Mouse (Mus musculus) heart, postnatal 25 days (tissue): ENCODE data around the gene Spg7. TPM values are rescaled to one million over a fixed set of nuclear protein-coding genes. Genes with fewer than 3 reads are reported as not detected.
A peak's percentile ranks its signal among the peaks of the same experiment; 100 is the strongest.
"Not testable (repeated sequence)": the region's sequence is repeated elsewhere in the genome, so short reads cannot be mapped to it uniquely, and the experiment has no call there.

Experiments used
- DNase-seq: peaks from one replicate; pipeline ENCODE4 v3.0.0; 2022; ENCODE audit warnings: low spot score
- intact Hi-C: fragments of 180-260 bp; cut with DNase I; formaldehyde crosslinking; loops from one replicate; pipeline ENCODE4 v1.15.1; 2025
- total RNA-seq, 2 experiments: library from RNA; stranded (reverse); gene quantifications; 2 replicates each; pipeline ENCODE4 v1.2.3; 2021

Gene Spg7
- total RNA-seq, 2 experiments from 2014 or later: 77.4 to 78.7 TPM

DNA sequence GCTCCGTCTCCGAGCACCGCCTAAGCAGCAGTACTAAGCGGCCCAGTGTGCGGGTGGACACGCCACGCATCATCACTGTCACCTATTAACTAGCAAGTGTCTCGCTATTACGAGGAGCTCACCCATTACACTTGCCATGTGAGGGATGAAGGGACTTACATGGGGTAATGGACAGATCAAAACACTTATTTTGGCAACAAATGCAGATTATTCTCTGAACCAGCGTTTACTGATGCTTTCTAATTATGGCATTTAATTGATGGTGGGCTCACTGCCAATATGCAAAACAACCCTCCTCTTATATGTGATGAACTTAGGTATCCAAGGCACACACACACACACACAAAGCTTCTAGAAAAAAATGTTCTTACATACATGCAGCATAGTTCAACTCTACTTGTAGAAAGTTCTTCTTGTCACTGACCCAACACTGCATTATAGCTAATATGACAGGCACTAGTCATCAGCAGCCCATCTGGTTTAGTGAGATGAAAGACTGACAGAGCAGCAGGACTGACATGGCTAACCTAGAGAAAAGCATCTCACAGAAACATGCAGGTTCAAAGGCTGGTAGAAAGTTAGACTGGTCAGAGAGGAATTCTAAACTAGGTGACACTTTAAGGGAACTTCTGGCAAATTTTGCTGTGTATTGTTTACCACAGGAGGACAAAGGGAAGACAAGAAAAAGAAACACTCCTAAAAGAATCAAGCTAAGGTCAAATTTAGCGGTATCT lies 23.2 kb upstream of the Spg7 start:
- intact Hi-C loops: loop anchor here (5.0 kb wide), 1 partner anchor 112 kb away; no protein-coding TSS in a partner anchor
- DNase-seq: no peak

DNA sequence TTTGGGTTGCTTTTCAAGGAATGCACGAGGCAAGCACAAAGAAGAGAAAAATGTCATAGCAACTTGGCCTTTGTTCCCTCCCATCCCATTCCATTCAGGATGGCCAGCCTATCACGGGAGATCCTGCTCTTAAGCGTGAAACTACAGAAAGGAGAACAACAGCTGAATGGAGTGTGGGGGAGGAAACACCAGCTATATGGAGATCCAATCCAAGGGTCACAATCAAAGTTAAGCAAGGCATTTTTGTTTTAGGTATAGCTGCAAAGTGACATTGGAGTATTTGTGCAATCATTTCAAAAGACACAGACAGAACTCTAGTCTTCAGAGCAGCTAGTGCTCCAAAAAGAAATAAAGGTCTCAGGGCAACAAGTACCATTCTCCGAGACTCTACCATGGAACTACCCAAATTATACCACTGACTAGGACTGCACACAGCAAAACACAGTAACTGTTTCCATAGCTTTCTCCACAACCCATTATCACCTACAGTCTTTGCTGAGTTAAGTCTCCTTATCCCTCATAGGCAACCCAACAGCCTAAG lies 22.6 kb upstream of the Spg7 start:
- DNase-seq: no peak
- intact Hi-C loops: loop anchor here (5.0 kb wide), 1 partner anchor 113 kb away; no protein-coding TSS in a partner anchor

DNA sequence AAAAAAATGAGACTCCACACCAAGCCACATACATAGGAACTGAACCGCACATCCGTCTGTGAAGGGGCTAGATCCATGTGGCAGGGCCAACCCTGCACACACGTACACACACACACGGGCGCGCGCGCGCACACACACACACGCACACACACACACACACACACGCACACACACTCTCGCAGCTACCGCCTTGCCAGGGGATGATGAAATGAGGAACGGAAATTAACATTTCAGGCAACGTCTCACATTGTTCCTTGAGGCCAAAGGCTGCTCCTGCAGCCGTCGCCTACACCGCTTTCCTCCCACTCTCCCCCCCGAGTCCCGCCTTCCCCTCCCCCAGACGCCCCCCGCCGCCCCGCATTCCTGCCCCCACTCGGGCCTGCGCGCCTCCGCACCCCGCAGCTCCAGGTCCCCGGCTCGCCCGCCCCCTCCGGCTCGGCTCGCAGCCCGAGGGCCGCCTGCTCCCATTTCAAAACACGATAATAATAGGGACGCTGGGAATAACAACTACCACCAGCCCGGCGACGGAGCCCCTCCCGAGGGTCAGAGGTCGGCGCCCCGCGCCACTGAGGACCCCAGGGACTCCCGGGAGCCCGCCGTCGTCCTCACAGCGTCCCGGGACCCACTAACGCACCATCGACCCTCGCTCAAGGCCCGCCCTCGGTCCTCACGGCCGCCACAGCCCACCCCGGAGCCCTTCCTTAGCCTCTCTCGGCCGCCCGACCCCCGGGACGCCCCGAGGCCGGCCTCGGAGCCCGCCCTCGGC lies 21.6 kb upstream of the Spg7 start:
- peak; percentile 36 for DNase-seq
- intact Hi-C loops: loop anchor here (5.0 kb wide), 1 partner anchor 114 kb away; no protein-coding TSS in a partner anchor

DNA sequence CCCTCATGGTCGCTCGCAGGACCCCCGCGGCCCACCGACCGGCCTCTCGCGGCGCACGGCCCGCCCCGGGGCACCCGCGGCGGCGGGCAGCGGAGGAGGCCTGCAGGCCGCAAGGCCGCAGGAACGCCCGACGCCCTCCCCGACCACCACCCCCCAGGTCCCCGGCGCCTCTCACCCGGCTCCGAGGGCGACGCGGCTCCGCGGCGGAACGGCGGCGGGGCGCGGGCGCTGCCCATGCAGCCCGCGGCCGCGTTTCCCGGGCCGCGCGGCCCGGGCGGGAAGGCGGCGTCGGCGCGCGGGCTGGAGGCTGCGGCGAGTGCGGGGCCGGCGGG lies 21.0 kb upstream of the Spg7 start:
- intact Hi-C loops: loop anchor here (1.0 to 5.0 kb wide), 3 partner anchors 23 to 135 kb away; no protein-coding TSS in a partner anchor
- no peak for DNase-seq

DNA sequence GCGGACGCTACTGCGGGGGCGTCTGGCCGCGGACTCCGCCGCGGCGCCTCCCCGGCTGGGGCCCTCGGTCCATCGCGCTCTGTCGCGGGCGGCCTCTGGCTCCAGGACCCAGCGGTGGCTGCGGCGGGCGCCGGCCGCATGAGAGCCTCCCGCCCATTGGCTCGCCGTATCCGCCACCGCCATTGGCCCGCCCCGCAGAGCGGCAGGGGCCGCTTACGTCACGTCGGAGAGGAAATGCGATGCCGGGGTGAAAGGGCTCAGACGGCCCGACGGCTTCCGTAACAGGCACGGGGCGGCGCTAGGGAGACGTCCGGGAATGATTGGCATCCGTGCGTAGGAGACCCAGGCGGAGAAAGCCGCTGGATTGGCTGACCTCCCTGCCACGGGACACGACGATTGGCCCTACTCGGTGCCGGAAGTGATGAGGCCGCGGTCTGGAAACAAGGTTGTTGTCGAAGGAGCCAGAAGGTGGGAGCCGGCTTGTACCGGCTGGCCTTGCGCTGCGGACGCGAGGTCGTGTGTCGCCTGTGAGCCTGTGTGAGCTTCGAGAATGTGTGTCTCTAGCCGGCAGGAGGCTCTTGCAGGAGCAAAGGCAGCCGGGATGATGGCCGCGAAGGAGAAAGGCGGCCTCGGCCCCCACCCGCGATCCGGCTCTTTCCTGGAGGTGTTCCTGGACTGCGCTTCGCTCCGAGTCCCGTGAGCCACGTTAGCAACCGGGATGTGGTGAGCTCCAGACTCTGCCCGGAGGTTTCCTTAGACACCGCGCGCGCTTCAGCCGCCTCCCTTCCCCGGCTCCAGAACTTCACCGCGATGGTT lies 20.4 kb upstream of the Spg7 start, which contains the start of gene Ankrd11:
TSS of gene Ankrd11 (minus strand) at position 120 of the 816 bp plus-strand sequence.
- intact Hi-C loops: loop anchor here (1.0 to 5.0 kb wide), 3 partner anchors 22 to 136 kb away; no protein-coding TSS in a partner anchor
- peak; percentile 100 for DNase-seq

DNA sequence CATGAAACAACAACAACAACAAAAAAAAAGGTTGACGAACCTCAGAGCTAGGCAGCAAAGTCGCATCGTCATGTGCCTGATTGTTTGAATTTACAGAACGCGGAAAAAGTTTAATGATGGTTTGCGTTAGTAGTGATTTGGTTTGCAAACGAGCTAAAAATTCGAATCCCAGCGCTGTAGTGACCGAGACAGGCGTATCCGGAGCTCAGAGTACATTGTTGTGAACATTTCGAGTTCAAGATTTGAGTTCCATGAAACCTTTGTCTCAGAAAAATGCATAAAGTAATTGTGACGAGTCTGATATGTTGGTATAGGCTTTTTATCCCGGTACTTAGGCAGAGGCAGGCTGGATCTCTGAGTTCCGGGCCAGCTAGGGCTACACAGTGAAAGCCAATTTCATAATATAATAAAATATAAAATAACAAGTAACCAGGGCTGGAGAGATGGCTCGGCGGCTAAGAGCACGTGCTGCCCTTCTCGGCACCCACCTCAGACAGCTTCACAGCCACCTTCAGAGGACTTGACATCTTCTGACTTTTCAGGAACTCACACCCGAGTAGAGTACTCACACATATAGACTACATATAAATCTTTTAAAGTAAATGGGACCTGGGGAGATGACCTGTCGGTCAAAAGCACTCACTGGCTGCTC lies 19.6 kb upstream of the Spg7 start:
- intact Hi-C loops: loop anchor here (1.0 to 5.0 kb wide), 3 partner anchors 22 to 137 kb away; no protein-coding TSS in a partner anchor
- DNase-seq: no peak

DNA sequence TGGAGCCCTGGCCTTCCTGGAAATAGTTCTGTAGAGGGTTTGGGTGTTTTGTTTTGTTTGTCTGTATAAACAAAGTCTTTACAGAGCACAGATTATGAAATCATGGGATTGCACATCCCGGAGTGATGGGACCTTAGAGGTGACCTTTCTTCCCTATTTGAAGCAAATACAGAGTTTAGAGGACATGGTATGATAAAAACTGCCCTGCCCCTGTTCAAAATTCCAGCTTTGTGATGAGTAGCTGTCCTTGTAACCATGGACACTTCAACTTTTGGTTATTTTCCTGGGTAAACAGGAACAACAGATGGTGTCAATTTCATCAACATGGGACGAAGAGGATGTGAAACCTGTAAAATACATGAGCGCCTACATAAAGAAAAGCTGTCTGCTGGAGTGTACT lies 18.8 kb upstream of the Spg7 start:
- no peak for DNase-seq
- intact Hi-C loops: loop anchor here (2.0 to 5.0 kb wide), 2 partner anchors 21 to 117 kb away; no protein-coding TSS in a partner anchor

DNA sequence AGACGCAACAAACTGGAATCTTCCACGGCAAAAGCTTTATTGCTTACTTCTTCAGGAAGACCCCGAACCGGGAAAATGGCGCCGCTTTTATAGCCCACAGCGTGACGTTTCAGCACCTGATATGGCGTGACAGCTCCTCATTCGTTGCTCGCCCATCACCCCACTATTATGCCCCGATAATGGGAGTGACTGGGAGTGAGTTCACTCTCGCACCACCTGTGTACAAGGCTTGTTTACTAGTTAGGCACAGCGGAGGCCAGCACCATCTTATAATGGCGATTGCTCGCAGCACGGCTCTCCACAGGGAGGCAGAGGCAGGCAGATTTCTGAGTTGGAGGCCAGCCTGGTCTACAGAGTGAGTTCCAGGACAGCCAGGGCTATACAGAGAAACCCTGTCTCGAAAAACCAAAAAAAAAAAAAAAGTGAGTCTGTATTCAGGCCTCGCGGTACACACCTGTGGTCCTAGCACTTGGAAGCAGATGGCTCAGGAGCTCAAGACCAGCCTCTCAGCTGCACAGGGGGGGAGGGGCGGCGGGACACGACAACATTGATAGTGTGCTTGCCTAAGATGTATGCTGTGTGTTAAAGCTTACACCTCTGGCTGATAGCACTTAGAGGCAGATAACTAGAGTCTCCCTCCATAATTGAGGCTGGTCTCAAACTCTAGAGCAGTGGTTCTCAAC lies 17.9 kb upstream of the Spg7 start:
- DNase-seq: not testable (repeated sequence)
- intact Hi-C loops: loop anchor here (5.0 kb wide), 1 partner anchor 118 kb away; no protein-coding TSS in a partner anchor

DNA sequence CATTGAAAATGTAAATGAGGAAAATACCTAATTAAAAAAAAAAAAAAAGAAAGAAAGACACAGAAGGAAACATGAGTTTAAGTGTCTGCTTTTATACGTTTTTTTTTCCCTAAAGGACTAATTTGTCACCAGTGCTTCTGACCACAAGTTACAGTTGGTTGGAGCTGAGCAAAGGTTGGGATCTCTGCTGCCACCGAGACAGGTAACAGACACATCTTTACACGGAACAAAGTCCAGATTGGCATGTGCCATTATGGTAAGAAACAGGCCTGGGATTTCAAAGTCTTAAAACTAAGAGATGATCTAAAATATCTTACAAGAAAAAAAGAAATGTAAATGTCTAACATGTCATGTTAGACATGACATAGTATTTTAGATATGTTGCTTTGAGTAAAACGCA lies 16.0 kb upstream of the Spg7 start:
- intact Hi-C loops: no loop called here
- DNase-seq: no peak

DNA sequence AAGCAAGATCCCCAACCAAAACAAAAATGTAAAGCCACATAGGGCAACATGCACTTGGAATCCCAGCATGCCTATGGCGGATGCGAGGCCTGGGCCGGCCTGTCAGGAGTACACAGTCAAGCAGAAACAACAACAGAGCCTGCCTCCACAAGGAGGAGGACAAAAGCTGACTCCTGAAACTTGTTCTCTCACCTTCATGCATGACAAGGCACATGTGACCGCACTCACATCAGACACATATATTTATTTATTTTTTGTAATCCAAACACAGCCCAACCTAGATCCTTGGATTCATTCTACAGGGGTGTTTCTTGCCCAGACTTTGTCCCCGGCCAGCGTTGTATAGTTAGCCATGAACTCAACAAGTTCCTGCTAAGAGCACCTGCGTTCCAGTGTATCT lies 14.9 kb upstream of the Spg7 start:
- intact Hi-C loops: no loop called here
- DNase-seq: no peak

DNA sequence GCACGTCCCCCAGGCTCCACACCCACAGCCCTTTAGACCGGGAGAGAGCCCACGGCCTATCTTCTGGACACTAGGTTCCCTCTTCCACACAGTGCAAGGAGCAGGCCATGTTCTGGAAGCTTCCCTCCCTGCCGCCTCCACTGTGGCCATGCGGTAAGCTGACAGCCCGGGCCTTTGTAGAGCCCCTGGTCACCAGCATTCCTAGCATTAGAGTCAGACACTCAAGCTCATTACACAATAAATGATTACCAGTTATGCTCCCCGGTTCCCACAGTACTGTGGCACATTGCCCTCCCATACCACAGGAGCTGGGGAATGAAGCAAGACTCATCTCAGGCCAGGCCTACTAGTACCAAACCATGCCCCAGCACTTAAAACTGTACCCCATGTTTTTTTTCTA lies 14.3 kb upstream of the Spg7 start:
- DNase-seq: no peak

DNA sequence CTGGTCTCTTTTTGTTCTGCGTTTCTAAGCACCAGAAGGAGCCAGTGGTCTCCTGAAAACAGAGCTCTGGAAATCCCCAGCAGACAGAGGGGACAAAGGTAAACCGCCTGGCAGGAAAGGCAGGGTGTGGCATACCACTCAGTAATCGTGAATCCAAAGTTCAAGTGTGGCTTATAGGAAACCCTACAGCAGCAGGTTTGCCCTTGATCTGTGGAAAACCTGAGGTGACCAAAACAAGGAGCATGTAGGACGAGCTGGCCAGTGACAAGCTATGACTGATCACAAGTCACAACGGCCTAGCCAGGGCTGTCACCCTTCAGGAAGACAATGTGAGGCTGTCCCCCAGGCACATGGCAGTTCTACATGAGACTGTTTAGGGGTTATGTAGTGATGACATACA lies 11.3 kb upstream of the Spg7 start:
- intact Hi-C loops: no loop called here
- DNase-seq: no peak

More for the DNA sequence above, 14.3 kb upstream of the Spg7 start:
- intact Hi-C loops: no loop called here

DNA sequence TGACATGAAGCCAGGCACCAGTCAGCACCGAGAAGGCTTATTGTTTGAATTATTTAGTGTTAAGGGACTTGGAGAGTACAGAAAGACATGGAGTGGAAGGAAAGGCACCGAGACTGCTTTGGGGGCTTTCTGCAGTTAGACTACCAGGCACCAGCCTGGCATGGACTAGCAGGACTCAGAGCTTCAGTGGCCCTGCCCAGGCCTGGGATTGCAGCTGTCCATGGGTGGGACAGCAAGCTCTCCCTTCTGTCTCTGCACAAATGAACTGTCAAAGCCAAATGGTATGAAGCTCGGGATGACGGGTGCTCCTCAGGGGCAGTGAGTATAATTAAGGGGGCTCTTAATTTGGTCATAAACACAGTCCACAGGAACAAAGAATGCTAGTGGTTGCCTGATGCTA lies 1.3 kb downstream of the Spg7 start:
- no peak for DNase-seq
- intact Hi-C loops: loop anchor here (1.0 to 10.0 kb wide), 3 partner anchors 21 to 379 kb away; partner anchors contain the start of gene Ankrd11

DNA sequence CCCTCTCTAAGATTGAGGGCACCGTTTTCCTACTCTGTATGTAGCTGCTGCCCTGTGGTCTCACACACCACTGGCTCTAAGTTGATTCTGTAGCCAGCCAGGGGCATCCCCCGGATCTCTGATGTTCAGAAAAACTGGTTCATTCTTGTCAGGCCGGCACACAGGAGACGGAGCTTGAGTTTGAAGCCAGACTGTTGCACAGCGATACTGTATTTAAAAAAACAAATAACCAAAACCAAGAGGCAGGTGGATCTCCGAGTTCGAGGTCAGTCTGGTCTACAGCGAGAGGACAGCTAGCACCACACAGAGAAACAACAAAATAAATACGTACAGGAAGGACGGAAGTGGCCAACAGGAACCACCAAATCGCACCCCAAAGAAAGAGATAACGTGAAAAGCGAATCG lies 2.1 kb downstream of the Spg7 start:
- DNase-seq: no peak
- intact Hi-C loops: loop anchor here (1.0 to 10.0 kb wide), 5 partner anchors 22 to 380 kb away; partner anchors contain the start of genes Ankrd11 and Rpl13

DNA sequence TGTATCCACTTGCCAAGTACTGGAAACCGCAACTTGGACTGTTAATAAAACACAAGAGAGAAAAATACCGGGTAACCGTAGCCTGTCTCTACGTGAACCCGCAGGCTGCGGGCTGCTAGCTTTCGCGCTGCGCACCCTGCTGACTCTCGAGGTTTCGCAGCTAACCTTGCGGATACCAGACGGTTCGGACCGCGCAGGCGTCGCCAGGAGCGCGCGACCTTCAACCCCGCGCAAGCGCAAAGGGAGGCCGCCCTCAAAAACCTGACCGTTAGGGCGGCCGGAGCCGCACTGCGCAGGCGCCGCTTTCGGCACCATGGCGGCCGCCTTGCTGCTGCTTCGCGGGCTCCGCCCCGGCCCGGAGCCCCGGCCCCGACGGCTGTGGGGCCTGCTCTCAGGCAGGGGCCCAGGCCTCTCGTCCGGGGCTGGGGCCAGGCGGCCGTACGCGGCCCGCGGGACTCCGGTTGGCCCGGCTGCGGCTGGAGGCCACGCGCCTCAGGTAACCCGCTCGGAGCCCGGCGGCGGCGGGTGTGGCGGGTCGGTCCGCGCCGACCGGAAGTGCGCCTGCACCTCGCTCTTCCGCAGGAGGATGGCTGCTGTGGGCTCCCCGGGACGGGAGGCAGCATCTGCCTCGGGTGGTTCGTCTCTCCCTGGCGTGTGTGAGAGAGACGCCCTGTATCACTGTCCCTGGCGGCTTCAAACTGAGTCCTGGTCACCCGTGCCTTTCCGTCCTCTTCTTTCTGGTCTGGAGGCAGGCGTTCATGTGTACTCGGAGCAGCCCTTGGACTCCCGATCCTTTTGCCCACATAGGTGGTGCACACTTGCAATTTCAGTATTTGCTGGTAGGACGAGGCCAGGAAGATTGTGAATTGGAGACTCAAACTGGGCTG lies 2.7 kb downstream of the Spg7 start:
- intact Hi-C loops: loop anchor here (2.0 to 10.0 kb wide), 4 partner anchors 23 to 381 kb away; partner anchors contain the start of genes Ankrd11 and Rpl13
- DNase-seq: peak; percentile 92

DNA sequence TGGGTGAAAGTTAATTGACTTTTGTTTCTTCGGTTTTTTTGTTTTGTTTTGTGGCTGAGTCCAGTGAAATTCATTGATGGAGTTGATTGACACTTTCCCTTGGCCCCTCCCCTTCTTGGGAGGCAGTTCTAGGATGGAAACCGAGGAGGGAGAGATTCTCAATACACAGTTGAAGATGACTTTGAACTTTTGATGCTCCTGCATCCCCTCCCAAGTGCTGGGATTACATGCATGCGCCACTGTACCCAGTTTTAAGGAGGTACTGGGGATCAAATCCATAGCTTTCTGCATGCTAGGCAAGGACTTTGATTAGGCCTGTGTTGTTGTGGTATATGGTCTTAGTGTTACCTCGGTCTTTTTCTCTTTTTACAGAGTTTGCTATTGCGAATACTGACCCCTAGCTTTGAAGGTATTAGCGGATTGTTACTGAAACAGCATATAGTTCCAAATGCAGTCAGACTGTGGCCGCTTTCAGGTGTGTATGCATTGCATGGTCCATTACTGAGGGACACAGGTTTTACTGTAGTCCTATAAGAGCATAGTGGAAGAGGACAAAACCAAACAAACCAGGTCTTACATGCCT lies 3.5 kb downstream of the Spg7 start:
- intact Hi-C loops: loop anchor here (5.0 to 10.0 kb wide), 3 partner anchors 36 to 381 kb away; partner anchors contain the start of gene Rpl13

DNA sequence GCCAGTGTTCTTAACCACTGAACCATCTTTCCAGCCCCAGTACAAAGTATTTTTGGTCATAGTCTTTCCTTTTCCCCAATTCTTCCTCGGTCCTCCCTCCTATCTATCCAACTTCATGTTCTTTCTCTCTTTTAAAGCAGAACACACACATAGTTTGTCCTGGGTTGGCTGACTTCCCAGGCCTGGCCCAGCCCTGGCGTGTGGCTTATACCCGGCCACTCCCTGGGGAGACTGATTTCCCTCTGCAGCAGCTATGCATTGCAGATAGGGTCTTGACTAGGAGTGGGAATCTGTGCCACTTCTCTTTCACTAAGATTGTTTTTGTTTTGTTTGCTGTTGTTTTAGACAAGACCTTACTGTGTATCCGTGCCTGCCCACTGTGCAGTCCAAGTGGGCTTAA lies 8.4 kb downstream of the Spg7 start:
- intact Hi-C loops: no loop called here

More for the DNA sequence above, 3.5 kb downstream of the Spg7 start:
- DNase-seq: no peak

More for the DNA sequence above, 8.4 kb downstream of the Spg7 start:
- no peak for DNase-seq
